Mouse (Mus musculus): ENCODE measurements around the gene Hmg20b.

GRCm38 (mm10) chr10:81321436-81321835 lies 28.8 kb downstream of the Hmg20b start:
- TF ChIP-seq NANOG (IDR thresholded peaks at IDR 0.05; ENCODE audit: borderline replicate concordance, low read length) (no peak), CTCF (conservative IDR thresholded peaks at IDR 0.05; ENCODE audit: low read length) (no peak)

Data from E14TG2a.4 (cell line).